Mouse (Mus musculus) erythroblast, embryonic 14.5 days (primary cell): ENCODE data around the gene Bbx.

Source experiments
- GATA1 ChIP-seq: IDR thresholded peaks from 2 replicates; pipeline ENCODE4 v1.6.1; 2012; ENCODE audit warnings: low read length, inconsistent platforms, mixed read lengths
- TAL1 ChIP-seq: IDR thresholded peaks from 3 replicates; pipeline ENCODE4 v1.6.1; 2012; ENCODE audit warnings: low read length, inconsistent platforms, mixed read lengths

DNA sequence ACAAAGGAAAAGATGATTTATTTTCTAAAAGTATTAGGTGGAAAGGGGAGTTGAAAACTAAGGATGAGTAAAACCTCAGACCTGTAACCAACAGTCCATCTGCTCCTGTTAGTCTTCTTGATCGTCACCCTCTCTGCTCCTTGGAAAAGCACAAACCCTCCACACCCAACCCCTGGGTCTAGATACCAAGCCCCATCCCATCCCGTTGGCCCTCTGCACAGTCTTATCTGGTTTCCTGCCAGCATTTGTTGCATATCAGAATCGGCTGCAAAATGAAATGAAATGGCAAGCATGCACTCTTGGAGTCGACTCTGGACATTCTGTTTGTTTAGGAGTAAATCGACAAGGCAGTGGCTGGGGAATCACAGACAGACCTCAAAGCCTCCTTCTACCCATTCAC is 29.3 kb downstream of the Bbx start:
- TF ChIP-seq GATA1, result no peak
- no peak for TF ChIP-seq TAL1
